Mouse (Mus musculus) neural tube, embryonic 15.5 days (tissue): ENCODE data around the gene Fam69a. TPM values are rescaled to one million over a fixed set of nuclear protein-coding genes. Genes with fewer than 3 reads are reported as not detected.

ENCODE experiments used
- ATAC-seq: fragments of 200-750 bp; cut with Nextera tagmentation; 2 replicates; pipeline ENCODE4 v1.8.0; 2017; ENCODE audit warnings: mild to moderate bottlenecking, moderate TSS enrichment, moderate library complexity; ENCODE audit not compliant: low FRiP score
- H3K27ac ChIP-seq: fragments of 300-500 bp; sonication (generic); replicated peaks from 2 replicates; pipeline ENCODE4 v1.5.1; 2015; ENCODE audit warnings: mild to moderate bottlenecking, inconsistent platforms
- H3K27me3 ChIP-seq: fragments of 300-500 bp; sonication (generic); replicated peaks from 2 replicates; pipeline ENCODE4 v1.6.1; 2015; ENCODE audit warnings: inconsistent platforms
- H3K36me3 ChIP-seq: fragments of 300-500 bp; sonication (generic); 2 replicates; pipeline ENCODE4 v1.6.1; 2015; ENCODE audit warnings: inconsistent platforms
- H3K4me1 ChIP-seq: fragments of 300-500 bp; sonication (generic); 2 replicates; pipeline ENCODE4 v1.6.1; 2015; ENCODE audit warnings: inconsistent platforms
- H3K4me2 ChIP-seq: fragments of 300-500 bp; sonication (generic); 2 replicates; pipeline ENCODE4 v1.6.1; 2015; ENCODE audit warnings: inconsistent platforms, mild to moderate bottlenecking, moderate library complexity
- H3K4me3 ChIP-seq: fragments of 300-500 bp; sonication (generic); replicated peaks from 2 replicates; pipeline ENCODE4 v1.5.1; 2015; ENCODE audit warnings: mild to moderate bottlenecking, inconsistent platforms
- H3K9ac ChIP-seq: fragments of 300-500 bp; sonication (generic); replicated peaks from 2 replicates; pipeline ENCODE4 v1.6.1; 2015; ENCODE audit warnings: mild to moderate bottlenecking, inconsistent platforms
- H3K9me3 ChIP-seq: fragments of 300-500 bp; sonication (generic); replicated peaks from 2 replicates; pipeline ENCODE4 v1.6.1; 2016; ENCODE audit warnings: inconsistent platforms
- WGBS: fragments of 180-500 bp; shearing (Covaris S2); methylation state at CpG from one replicate; pipeline ENCODE4 v1.1.7; 2015; ENCODE audit warnings: mixed read lengths; 5-methylcytosine and 5-hydroxymethylcytosine counted together
- polyA plus RNA-seq: library from polyadenylated mRNA; unstranded; fragments of >200 nt; fragmentation: Nextera tagmentation; extraction: Ambion mirVana; gene quantifications from 2 replicates; pipeline ENCODE4 v1.2.1, GENCODE M21; 2015

Fam69a gene
- polyA plus RNA-seq, 1 experiment from 2014 or later, result 79.1 TPM

DNA sequence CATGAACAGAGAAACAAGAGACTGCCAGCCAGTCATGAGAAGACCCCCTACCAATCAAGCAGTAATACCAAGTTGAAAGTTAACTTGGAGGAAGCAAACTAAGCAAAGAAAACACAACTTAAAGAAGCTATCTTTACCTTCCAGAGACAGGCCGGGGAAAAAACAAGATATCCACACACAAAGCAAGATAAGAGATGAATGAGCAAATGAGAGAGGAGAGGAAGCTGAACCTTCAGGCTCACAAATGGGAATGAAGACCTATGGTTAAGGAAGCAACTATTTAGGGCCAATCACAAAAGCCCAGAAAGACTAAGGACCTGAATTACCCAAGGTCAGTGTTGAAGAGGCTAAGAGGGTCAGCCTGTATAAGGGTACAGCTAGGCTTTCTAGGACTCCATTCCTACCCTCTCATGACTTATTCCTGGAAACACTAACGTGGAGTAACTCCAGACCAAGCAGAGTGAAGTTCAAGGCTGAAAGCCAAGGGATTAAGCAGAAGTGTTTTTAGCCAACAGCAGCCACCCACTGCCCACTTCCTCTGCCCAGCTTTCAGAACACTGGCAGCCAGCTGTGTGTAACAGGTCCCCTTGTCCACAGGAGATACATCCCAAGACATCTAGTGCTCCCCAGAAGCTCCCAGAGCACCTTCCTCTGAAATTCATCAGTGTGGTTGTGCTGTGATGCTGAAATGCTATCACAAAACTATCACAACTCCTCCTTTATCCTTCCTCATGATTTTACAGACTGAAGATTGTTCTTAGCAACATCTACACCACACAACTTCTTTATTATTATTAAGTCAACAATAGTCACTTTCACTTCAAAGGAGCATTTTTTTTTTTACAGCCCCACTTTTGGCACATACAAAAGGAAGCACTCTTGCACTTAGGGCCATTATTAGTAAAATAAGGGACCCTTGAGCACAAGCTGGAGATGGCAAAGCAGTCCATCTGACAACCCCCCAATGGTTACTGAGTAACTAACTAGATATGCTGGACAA, 120.5 kb downstream of the Fam69a start:
- H3K9ac ChIP-seq, result no peak overlapping the region
- H3K4me2 ChIP-seq, result peak overlapping the region; percentile 15; the same call in 1 of the 2 replicates
- no peaks in the 10 kb centered on the region for H3K36me3 ChIP-seq
- no peak overlapping the region for H3K27ac ChIP-seq
- 65% methylated on average over 2 of the region's 2 CpGs for WGBS
- no peak overlapping the region for H3K4me3 ChIP-seq
- no peaks in the 10 kb centered on the region for H3K27me3 ChIP-seq
- peaks cover 15% of the 10 kb centered on the region for H3K4me1 ChIP-seq
- no peaks in the 10 kb centered on the region for H3K9me3 ChIP-seq
- no peak for ATAC-seq

GRCm38 (mm10) chr5:107863971-107864370, 122.9 kb downstream of the Fam69a start:
- peaks cover 17% of the 10 kb centered on the region for H3K4me1 ChIP-seq
- H3K9ac ChIP-seq, result no peak overlapping the region
- 88% methylated on average over 3 of the region's 3 CpGs for WGBS

DNA sequence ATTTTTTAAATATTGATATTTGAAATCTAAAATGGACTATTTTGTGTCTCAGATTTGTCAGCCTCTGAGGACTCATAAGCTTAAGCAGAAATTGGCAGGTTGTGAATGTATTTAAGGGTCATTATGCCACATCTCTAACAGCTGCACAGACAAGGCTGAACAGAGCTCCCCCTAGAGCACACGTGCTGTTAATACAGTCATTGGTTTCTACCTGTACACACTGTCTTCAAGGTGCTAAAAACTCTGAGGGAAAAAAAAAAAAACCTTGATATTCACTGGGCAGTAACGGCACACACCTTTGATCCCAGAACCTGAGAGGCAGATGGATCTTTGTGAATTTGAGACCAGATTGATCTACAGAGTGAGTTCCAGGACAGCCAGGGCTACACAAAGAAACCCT, 127.9 kb downstream of the Fam69a start:
- ATAC-seq, result no peak
- H3K4me1 ChIP-seq, result peaks cover 4% of the 10 kb centered on the region; the same call in 1 of the 2 replicates
- H3K27me3 ChIP-seq, result no peaks in the 10 kb centered on the region
- H3K4me2 ChIP-seq, result no peak overlapping the region
- no peak overlapping the region for H3K27ac ChIP-seq
- no peak overlapping the region for H3K9ac ChIP-seq
- no peaks in the 10 kb centered on the region for H3K9me3 ChIP-seq
- no peak overlapping the region for H3K4me3 ChIP-seq
- no peaks in the 10 kb centered on the region for H3K36me3 ChIP-seq
- WGBS, result 60% methylated on average over 2 of the region's 2 CpGs

More at GRCm38 (mm10) chr5:107863971-107864370, 122.9 kb downstream of the Fam69a start:
- H3K4me2 ChIP-seq, result no peak overlapping the region
- H3K36me3 ChIP-seq, result no peaks in the 10 kb centered on the region
- no peak overlapping the region for H3K27ac ChIP-seq
- no peaks in the 10 kb centered on the region for H3K9me3 ChIP-seq
- no peaks in the 10 kb centered on the region for H3K27me3 ChIP-seq
- no peak overlapping the region for H3K4me3 ChIP-seq
- ATAC-seq, result no peak

Other genes with a start within 250 kb of the Fam69a start
- gene Ube2d2b, start 157.0 kb downstream of the Fam69a start, polyA plus RNA-seq, result 0.12 and 0.24 TPM in 2 replicates
- 56.0 and 59.5 TPM in 2 replicates for gene Evi5, start 112.0 kb downstream of the Fam69a start, polyA plus RNA-seq
- 56.6 and 64.7 TPM in 2 replicates for gene Rpl5, start 86.6 kb downstream of the Fam69a start, polyA plus RNA-seq
- gene Mtf2, start 78.6 kb upstream of the Fam69a start, polyA plus RNA-seq, result 83.8 and 132 TPM in 2 replicates
- gene Tmed5, start 145.5 kb upstream of the Fam69a start, polyA plus RNA-seq, result 27.0 and 45.5 TPM in 2 replicates
- gene Ccdc18, start 145.8 kb upstream of the Fam69a start, polyA plus RNA-seq, result 2.1 and 9.3 TPM in 2 replicates